Mouse (Mus musculus) CH12.LX (cell line): Measurements from ENCODE around the gene Rab4a. TPM values are rescaled to one million over a fixed set of nuclear protein-coding genes. Genes with fewer than 3 reads are reported as not detected.

ENCODE experiments used
- DNase-seq: peaks from one replicate; pipeline ENCODE4 v3.0.0-alpha.2; 2013; ENCODE audit errors: extremely low read depth
- H3K27ac ChIP-seq: 2 replicates; pipeline ENCODE4 v1.5.1; 2012; ENCODE audit warnings: low read depth, mild to moderate bottlenecking, control low read depth, moderate library complexity; ENCODE audit not compliant: insufficient read depth
- H3K27me3 ChIP-seq: replicated peaks from 2 replicates; pipeline ENCODE3; 2012; ENCODE audit warnings: inconsistent platforms
- H3K36me3 ChIP-seq, 2 experiments: replicated peaks in 1 of 2; 2 replicates each; pipeline versions ENCODE3 to v1.6.1; 2012; ENCODE audit warnings: inconsistent platforms in 1 of 2, low read length in 1 of 2, mild to moderate bottlenecking in 1 of 2, mixed read lengths in 1 of 2, moderate library complexity in 1 of 2; ENCODE audit not compliant: control insufficient read depth in 1 of 2, insufficient read depth in 1 of 2
- H3K4me1 ChIP-seq, 2 experiments: 2 replicates each; pipeline ENCODE4 v1.6.1; 2012; ENCODE audit warnings: inconsistent platforms in 1 of 2, moderate library complexity in 1 of 2; ENCODE audit not compliant: insufficient read depth in 2 of 2, control insufficient read depth in 1 of 2
- H3K4me2 ChIP-seq: 2 replicates; pipeline ENCODE4 v1.6.1; 2012; ENCODE audit warnings: low read depth, mild to moderate bottlenecking, control low read depth; ENCODE audit not compliant: poor library complexity, insufficient read depth, severe bottlenecking
- H3K4me3 ChIP-seq, 3 experiments: fragments of 150-350 bp in 1 of 3; sonication (generic) in 1 of 3; replicated peaks in 1 of 3; 2 replicates each; pipeline versions ENCODE3 to v1.5.1; 2011 to 2012; ENCODE audit warnings: low read depth in 2 of 3, low read length in 2 of 3, mild to moderate bottlenecking in 2 of 3, moderate library complexity in 2 of 3, control low read depth in 1 of 3, improper control_type of control experiment in 1 of 3, inconsistent platforms in 1 of 3, mixed read lengths in 1 of 3; ENCODE audit not compliant: poor library complexity in 1 of 3
- H3K79me2 ChIP-seq: replicated peaks from 2 replicates; pipeline ENCODE4 v1.6.1; 2012; ENCODE audit warnings: mild to moderate bottlenecking, moderate library complexity; ENCODE audit not compliant: control insufficient read depth, poor library complexity, insufficient read depth, severe bottlenecking; ENCODE audit errors: extremely low read depth
- H3K9ac ChIP-seq: 2 replicates; pipeline ENCODE4 v1.6.1; 2012; ENCODE audit warnings: low read depth, mild to moderate bottlenecking, control low read depth, moderate library complexity; ENCODE audit not compliant: insufficient read depth
- H3K9me3 ChIP-seq: replicated peaks from 2 replicates; pipeline ENCODE3; 2012; ENCODE audit warnings: low read length, inconsistent platforms, mixed read lengths
- CHD1 ChIP-seq: IDR thresholded peaks from 2 replicates; pipeline ENCODE4 v1.6.1; 2012; ENCODE audit warnings: low read depth, low read length, improper control_type of control experiment, inconsistent platforms
- ETS1 ChIP-seq: conservative IDR thresholded peaks from 2 replicates; pipeline ENCODE4 v1.6.1; 2012; ENCODE audit warnings: low read depth, mild to moderate bottlenecking, inconsistent platforms, low read length, improper control_type of control experiment, moderate library complexity
- GABPA ChIP-seq: IDR thresholded peaks from 2 replicates; pipeline ENCODE4 v1.6.1; 2012; ENCODE audit warnings: low read depth, low read length, improper control_type of control experiment, inconsistent platforms; ENCODE audit not compliant: insufficient replicate concordance
- MAZ ChIP-seq: IDR thresholded peaks from 2 replicates; pipeline ENCODE4 v1.6.1; 2012; ENCODE audit warnings: low read depth, mild to moderate bottlenecking, inconsistent platforms, low read length, improper control_type of control experiment, moderate library complexity
- MYC ChIP-seq: IDR thresholded peaks from 2 replicates; pipeline ENCODE4 v1.6.1; 2011; ENCODE audit warnings: low read depth, mild to moderate bottlenecking, improper control_type of control experiment, low read length
- NRF1 ChIP-seq: IDR thresholded peaks from 2 replicates; pipeline ENCODE4 v1.6.1; 2014; ENCODE audit warnings: low read depth, mild to moderate bottlenecking, inconsistent platforms, low read length, improper control_type of control experiment, moderate library complexity
- PAX5 ChIP-seq: IDR thresholded peaks from 2 replicates; pipeline ENCODE4 v1.6.1; 2012; ENCODE audit warnings: low read length, inconsistent platforms, mixed read lengths
- POLR2AphosphoS2 ChIP-seq: IDR thresholded peaks from 2 replicates; pipeline ENCODE4 v1.6.1; 2011; ENCODE audit warnings: low read depth, low read length, improper control_type of control experiment
- RCOR1 ChIP-seq: conservative IDR thresholded peaks from 2 replicates; pipeline ENCODE4 v1.6.1; 2012; ENCODE audit warnings: low read depth, mild to moderate bottlenecking, inconsistent platforms, low read length, improper control_type of control experiment
- SIN3A ChIP-seq: IDR thresholded peaks from 2 replicates; pipeline ENCODE4 v1.6.1; 2012; ENCODE audit warnings: low read length, improper control_type of control experiment, inconsistent platforms
- TBP ChIP-seq: conservative IDR thresholded peaks from 2 replicates; pipeline ENCODE4 v1.6.1; 2011; ENCODE audit warnings: low read depth, low read length, improper control_type of control experiment
- TCF12 ChIP-seq: IDR thresholded peaks from 2 replicates; pipeline ENCODE4 v1.6.1; 2014; ENCODE audit warnings: low read depth, mild to moderate bottlenecking, inconsistent platforms, low read length, improper control_type of control experiment
- UBTF ChIP-seq: IDR thresholded peaks from 2 replicates; pipeline ENCODE4 v1.6.1; 2012; ENCODE audit warnings: low read depth, mild to moderate bottlenecking, inconsistent platforms, low read length, improper control_type of control experiment, moderate library complexity
- USF1 ChIP-seq: IDR thresholded peaks from 2 replicates; pipeline ENCODE4 v1.6.1; 2014; ENCODE audit warnings: low read depth, mild to moderate bottlenecking, inconsistent platforms, low read length, improper control_type of control experiment
- USF2 ChIP-seq: conservative IDR thresholded peaks from 2 replicates; pipeline ENCODE4 v1.6.1; 2011; ENCODE audit warnings: low read depth, low read length, improper control_type of control experiment
- ZNF384 ChIP-seq: IDR thresholded peaks from 2 replicates; pipeline ENCODE4 v1.6.1; 2012; ENCODE audit warnings: low read depth, low read length, improper control_type of control experiment, inconsistent platforms
- dilution Hi-C: fragments of 300-500 bp; cut with MboI; formaldehyde crosslinking; loops from 2 replicates; pipeline ENCODE4 v1.14.3; 2020; ENCODE audit warnings: low sequenced_read_pairs; ENCODE audit not compliant: extremely low pct_unique_long_range_greater_than_20kb, extremely low pct_ligation_motif_present
- in situ Hi-C: fragments of 300-500 bp; cut with MboI; formaldehyde crosslinking; loops from 3 replicates; pipeline ENCODE4 v1.14.3; 2019; ENCODE audit warnings: low sequenced_read_pairs, low pct_ligation_motif_present, low pct_unique_long_range_greater_than_20kb, mixed read lengths
- polyA plus RNA-seq: library from polyadenylated mRNA; unstranded; fragments of >175 nt; gene quantifications from 2 replicates; pipeline ENCODE4 v1.2.1, GENCODE M21; 2012; ENCODE audit warnings: low read depth; ENCODE audit not compliant: insufficient read length
- total RNA-seq, 2 experiments: library from RNA; depleted of rRNA; stranded (reverse); fragments of 300-350 nt in 1 of 2; fragments of >200 nt in 1 of 2; gene quantifications; 2 replicates each; pipeline ENCODE4 v1.2.3; 2012 to 2014

Gene Rab4a
- total and polyA plus RNA-seq, 3 experiments, result not detected

GRCm38 (mm10) chr8:123758935-123759334 is 46.9 kb upstream of the Rab4a start:
- Histone ChIP-seq H3K79me2 (no peaks in the 10 kb centered on the region), H3K27me3 (peaks cover 71% of the 10 kb centered on the region), H3K36me3 (no peaks in the 10 kb centered on the region), H3K9me3 (no peaks in the 10 kb centered on the region), H3K4me2 (no peak overlapping the region), H3K9ac (no peak overlapping the region), H3K27ac (no peak overlapping the region), H3K4me1 (no peaks in the 10 kb centered on the region), H3K4me3 (no peak overlapping the region)
- in situ Hi-C loops, result no loop called here
- TF ChIP-seq TCF12 (no peak), USF1 (no peak), PAX5 (no peak), CHD1 (no peak), NRF1 (no peak), SIN3A (no peak), ZNF384 (no peak), MAZ (no peak), TBP (no peak), ETS1 (no peak), UBTF (no peak)
- DNase-seq, result no peak
- dilution Hi-C loops, result no loop called here

- Histone ChIP-seq H3K27me3 (peaks cover 74% of the 10 kb centered on the region), H3K4me2 (no peak overlapping the region), H3K36me3 (no peaks in the 10 kb centered on the region), H3K4me1 (no peaks in the 10 kb centered on the region), H3K27ac (no peak overlapping the region), H3K9ac (no peak overlapping the region), H3K79me2 (no peaks in the 10 kb centered on the region), H3K9me3 (no peaks in the 10 kb centered on the region), H3K4me3 (no peak overlapping the region)
- DNase-seq, result no peak
- no peak for TF ChIP-seq GABPA
- TF ChIP-seq POLR2AphosphoS2, result no peak
- TF ChIP-seq RCOR1, result no peak
- TF ChIP-seq USF2, result no peak
- TF ChIP-seq TBP, result no peak
- no peak for TF ChIP-seq MYC
- no peak for TF ChIP-seq ETS1
- in situ Hi-C loops, result no loop called here
- dilution Hi-C loops, result no loop called here
Measured at GRCm38 (mm10) chr8:123759933-123760332, 45.9 kb upstream of the Rab4a start.
